Mouse (Mus musculus) myocyte (in vitro differentiated cells): ENCODE data around the gene Elmod2. TPM values are rescaled to one million over a fixed set of nuclear protein-coding genes. Genes with fewer than 3 reads are reported as not detected.

ENCODE experiments used
- H3K27me3 ChIP-seq: one replicate; pipeline ENCODE4 v1.6.1; 2011; ENCODE audit not compliant: control insufficient read depth, insufficient read depth, insufficient read length
- H3K36me3 ChIP-seq: one replicate; pipeline ENCODE4 v1.6.1; 2011; ENCODE audit not compliant: control insufficient read depth, insufficient read depth
- H3K4me2 ChIP-seq: one replicate; pipeline ENCODE4 v1.6.1; 2011; ENCODE audit warnings: low read depth, control low read depth
- H3K4me3 ChIP-seq: one replicate; pipeline ENCODE4 v1.5.1; 2011; ENCODE audit warnings: mild to moderate bottlenecking, control low read depth, moderate library complexity
- H3K79me2 ChIP-seq: one replicate; pipeline ENCODE4 v1.6.1; 2011; ENCODE audit not compliant: control insufficient read depth, insufficient read depth
- H3ac ChIP-seq: one replicate; pipeline ENCODE4 v1.6.1; 2011; ENCODE audit not compliant: control insufficient read depth, insufficient read length
- CEBPB ChIP-seq: IDR thresholded peaks from 2 replicates; pipeline ENCODE4 v1.6.1; 2011; ENCODE audit warnings: mild to moderate bottlenecking, moderate library complexity; ENCODE audit not compliant: poor library complexity, insufficient read depth, severe bottlenecking
- E2F4 ChIP-seq: IDR thresholded peaks from one replicate; pipeline ENCODE4 v1.6.1; 2011; ENCODE audit warnings: mild to moderate bottlenecking, control low read depth, moderate library complexity; ENCODE audit not compliant: insufficient read depth
- MAX ChIP-seq: IDR thresholded peaks from one replicate; pipeline ENCODE4 v1.6.1; 2011; ENCODE audit warnings: low read depth, mild to moderate bottlenecking, control low read depth
- MYOD1 ChIP-seq, 3 experiments: IDR thresholded peaks; one replicate each; pipeline ENCODE4 v1.6.1; 2011; ENCODE audit warnings: control low read depth in 2 of 3, low read depth in 2 of 3, mild to moderate bottlenecking in 2 of 3, moderate library complexity in 1 of 3; ENCODE audit not compliant: insufficient read length in 2 of 3, control insufficient read depth in 1 of 3
- MYOG ChIP-seq, 3 experiments: IDR thresholded peaks; one replicate each; pipeline ENCODE4 v1.6.1; 2011; ENCODE audit warnings: control low read depth in 2 of 3, low read depth in 2 of 3, mild to moderate bottlenecking in 2 of 3; ENCODE audit not compliant: insufficient read length in 2 of 3, control insufficient read depth in 1 of 3, insufficient read depth in 1 of 3
- POLR2A ChIP-seq: IDR thresholded peaks from one replicate; pipeline ENCODE4 v1.6.1; 2011; ENCODE audit warnings: low read depth, mild to moderate bottlenecking, control low read depth, moderate library complexity; ENCODE audit not compliant: insufficient read length
- POLR2AphosphoS2 ChIP-seq: IDR thresholded peaks from one replicate; pipeline ENCODE4 v1.6.1; 2011; ENCODE audit warnings: low read depth, control low read depth; ENCODE audit not compliant: insufficient read length
- REST ChIP-seq: IDR thresholded peaks from one replicate; pipeline ENCODE4 v1.6.1; 2011; ENCODE audit warnings: mild to moderate bottlenecking, control low read depth, moderate library complexity; ENCODE audit not compliant: insufficient read depth, insufficient read length
- SRF ChIP-seq: IDR thresholded peaks from one replicate; pipeline ENCODE4 v1.6.1; 2011; ENCODE audit warnings: low read depth; ENCODE audit not compliant: control insufficient read depth, insufficient read length
- TCF12 ChIP-seq: IDR thresholded peaks from one replicate; pipeline ENCODE4 v1.6.1; 2011; ENCODE audit warnings: mild to moderate bottlenecking, control low read depth; ENCODE audit not compliant: poor library complexity, insufficient read depth, severe bottlenecking
- TCF3 ChIP-seq: IDR thresholded peaks from one replicate; pipeline ENCODE4 v1.6.1; 2011; ENCODE audit warnings: low read depth, control low read depth; ENCODE audit not compliant: insufficient read length
- USF1 ChIP-seq: IDR thresholded peaks from one replicate; pipeline ENCODE4 v1.6.1; 2011; ENCODE audit warnings: low read depth, mild to moderate bottlenecking, control low read depth, moderate library complexity
- polyA plus RNA-seq: library from polyadenylated mRNA; unstranded; fragments of >200 nt; fragmentation: generic; extraction: Trizol; gene quantifications from one replicate; pipeline ENCODE4 v1.2.1, GENCODE M21; 2012; ENCODE audit warnings: missing spikeins

Gene Elmod2
- polyA plus RNA-seq, 1 experiment, result 4.0 TPM

DNA sequence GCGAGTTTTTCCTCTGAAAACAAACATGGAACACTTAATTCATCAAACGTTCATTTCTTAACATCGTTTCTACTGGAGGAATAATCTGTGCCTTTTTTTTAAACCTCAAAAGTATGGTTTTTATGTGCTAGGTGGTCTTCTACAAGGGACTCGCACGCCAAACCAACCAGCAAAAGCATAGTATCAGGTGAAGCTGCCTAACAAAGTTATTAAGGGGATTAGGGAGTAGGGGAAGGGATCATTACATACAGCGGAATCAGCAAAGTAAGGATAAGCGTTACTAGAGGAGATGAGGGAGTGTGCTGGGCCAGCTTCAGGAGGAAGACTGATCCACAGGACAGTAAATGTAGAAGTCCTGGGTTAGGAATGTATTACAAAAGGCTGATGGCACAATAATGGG lies 578 bp upstream of the Elmod2 start:
- no peaks in the 10 kb centered on the region for H3K79me2 ChIP-seq

DNA sequence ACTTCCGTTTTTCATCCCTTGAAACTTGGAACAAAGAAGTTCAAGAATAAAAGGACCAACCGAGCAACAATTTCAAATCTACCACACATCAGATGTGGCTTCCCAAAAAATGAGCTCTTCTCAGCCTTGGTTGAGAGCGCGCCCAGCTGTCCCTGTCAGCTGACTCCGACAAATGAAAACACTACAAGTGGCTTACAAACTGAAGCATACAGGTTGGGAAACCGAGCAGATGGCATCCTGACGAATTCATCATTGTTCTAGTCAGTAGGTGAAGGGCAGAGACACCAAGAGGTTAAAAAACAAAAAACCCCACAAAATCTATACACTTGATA lies 753 bp downstream of the Elmod2 start:
- no peaks in the 10 kb centered on the region for H3K79me2 ChIP-seq
- peak overlapping the region; percentile 94 for H3K4me2 ChIP-seq
- H3K36me3 ChIP-seq, result no peaks in the 10 kb centered on the region
- peak overlapping the region; percentile 14 for H3ac ChIP-seq
- H3K27me3 ChIP-seq, result peaks cover 4% of the 10 kb centered on the region
- TF ChIP-seq USF1 (peak; percentile 63), MYOD1 (IDR thresholded peaks at IDR 0.05; ENCODE audit: control insufficient read depth in 1 of 3, insufficient read length in 2 of 3, low read depth in 2 of 3) (peak in 2 of 3 experiments; percentile 67 to 81), CEBPB (no peak), MYOG (IDR thresholded peaks at IDR 0.05; ENCODE audit: control insufficient read depth in 1 of 3, insufficient read depth in 1 of 3, insufficient read length in 2 of 3, low read depth in 2 of 3) (peak in 2 of 3 experiments; percentile 38 to 72)
- peak overlapping the region; percentile 64 for H3K4me3 ChIP-seq

More for the DNA sequence above, 578 bp upstream of the Elmod2 start:
- peak overlapping the region; percentile 14 for H3ac ChIP-seq
- H3K27me3 ChIP-seq, result peaks cover 4% of the 10 kb centered on the region
- peak overlapping the region; percentile 64 for H3K4me3 ChIP-seq
- peak overlapping the region; percentile 88 for H3K4me2 ChIP-seq
- no peaks in the 10 kb centered on the region for H3K36me3 ChIP-seq
- TF ChIP-seq MAX (no peak), TCF12 (no peak), USF1 (no peak), TCF3 (no peak), E2F4 (no peak), REST (no peak), POLR2A (no peak), CEBPB (no peak), MYOG (IDR thresholded peaks at IDR 0.05; ENCODE audit: control insufficient read depth in 1 of 3, insufficient read depth in 1 of 3, insufficient read length in 2 of 3, low read depth in 2 of 3) (no peak), MYOD1 (IDR thresholded peaks at IDR 0.05; ENCODE audit: control insufficient read depth in 1 of 3, insufficient read length in 2 of 3, low read depth in 2 of 3) (no peak), SRF (no peak), POLR2AphosphoS2 (no peak)

DNA sequence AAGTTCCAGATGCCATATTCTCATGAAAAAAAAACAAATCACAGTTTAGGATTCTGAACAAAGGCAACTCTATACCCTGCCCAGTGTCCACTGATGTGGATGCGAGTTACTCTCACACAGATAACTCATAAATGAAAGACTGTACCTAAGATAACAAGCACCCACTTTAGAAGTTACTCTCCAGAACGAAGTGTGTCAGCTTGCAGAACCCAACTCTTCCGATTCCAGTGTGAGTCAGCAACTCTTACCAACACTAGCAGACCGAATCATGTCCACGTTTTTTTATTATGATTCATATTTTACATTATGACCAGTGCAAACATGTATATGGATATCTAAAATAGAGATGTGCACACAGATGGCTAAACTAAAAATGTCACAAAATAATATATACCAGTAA lies 4.4 kb downstream of the Elmod2 start:
- Histone ChIP-seq H3K27me3 (no peaks in the 10 kb centered on the region), H3K36me3 (no peaks in the 10 kb centered on the region), H3K79me2 (no peaks in the 10 kb centered on the region), H3ac (no peak overlapping the region), H3K4me2 (no peak overlapping the region), H3K4me3 (no peak overlapping the region)
- no peak for TF ChIP-seq POLR2AphosphoS2
- no peak for TF ChIP-seq POLR2A
- TF ChIP-seq REST, result no peak
- no peak for TF ChIP-seq E2F4
- no peak for TF ChIP-seq TCF3
- no peak for TF ChIP-seq MAX
- TF ChIP-seq SRF, result no peak
- no peak for TF ChIP-seq CEBPB
- TF ChIP-seq TCF12, result no peak
- no peak for TF ChIP-seq USF1
- no peak for TF ChIP-seq MYOD1 (IDR thresholded peaks at IDR 0.05; ENCODE audit: control insufficient read depth in 1 of 3, insufficient read length in 2 of 3, low read depth in 2 of 3)
- no peak for TF ChIP-seq MYOG (IDR thresholded peaks at IDR 0.05; ENCODE audit: control insufficient read depth in 1 of 3, insufficient read depth in 1 of 3, insufficient read length in 2 of 3, low read depth in 2 of 3)

DNA sequence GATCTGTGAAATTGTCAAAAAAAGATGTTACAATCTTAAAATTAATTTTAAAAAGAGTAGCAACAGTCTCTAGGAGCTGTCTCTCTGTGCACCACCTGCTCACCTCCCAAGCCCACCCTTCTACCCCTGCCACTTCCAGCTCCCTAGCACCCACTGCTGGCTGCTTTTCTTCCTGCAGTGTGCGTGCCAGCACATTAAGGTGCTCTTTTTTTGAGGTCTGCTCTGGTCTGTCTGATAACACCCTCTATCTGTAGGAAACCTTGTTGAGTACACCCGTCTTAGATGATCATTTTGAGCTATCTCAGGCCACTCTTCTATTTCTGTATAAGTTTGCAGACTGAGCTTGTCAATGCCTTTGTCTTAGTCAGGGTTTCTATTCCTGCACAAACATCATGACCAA lies 9.2 kb downstream of the Elmod2 start:
- no peaks in the 10 kb centered on the region for H3K36me3 ChIP-seq
- TF ChIP-seq E2F4 (no peak), TCF12 (no peak), POLR2A (no peak), CEBPB (no peak), MYOD1 (IDR thresholded peaks at IDR 0.05; ENCODE audit: control insufficient read depth in 1 of 3, insufficient read length in 2 of 3, low read depth in 2 of 3) (no peak), TCF3 (no peak), MYOG (IDR thresholded peaks at IDR 0.05; ENCODE audit: control insufficient read depth in 1 of 3, insufficient read depth in 1 of 3, insufficient read length in 2 of 3, low read depth in 2 of 3) (no peak), MAX (no peak), REST (no peak), POLR2AphosphoS2 (no peak), USF1 (no peak), SRF (no peak)

DNA sequence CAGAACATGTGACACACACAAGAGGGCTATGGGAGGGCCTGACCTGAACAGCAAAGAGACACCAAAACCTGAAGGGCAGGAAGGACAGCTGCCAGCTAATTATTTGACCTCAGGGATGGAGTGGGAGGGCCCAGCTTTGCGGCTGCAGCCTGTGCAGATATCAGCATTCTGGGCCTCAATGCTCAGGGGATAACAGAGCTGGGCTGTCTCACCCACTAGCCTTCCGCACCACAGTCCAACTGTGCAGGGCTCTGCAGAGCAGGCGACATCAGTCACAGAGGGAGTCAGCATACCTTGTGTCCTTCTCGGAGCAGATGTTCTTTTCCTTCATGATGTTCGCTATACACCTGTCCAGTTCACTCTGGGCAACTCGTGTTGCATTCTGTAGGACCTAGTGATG lies 9.9 kb downstream of the Elmod2 start:
- TF ChIP-seq TCF3, result no peak
- TF ChIP-seq CEBPB, result no peak
- no peak for TF ChIP-seq MYOG (IDR thresholded peaks at IDR 0.05; ENCODE audit: control insufficient read depth in 1 of 3, insufficient read depth in 1 of 3, insufficient read length in 2 of 3, low read depth in 2 of 3)
- no peak for TF ChIP-seq MAX
- TF ChIP-seq TCF12, result no peak
- no peak for TF ChIP-seq POLR2AphosphoS2
- TF ChIP-seq REST, result no peak
- no peak for TF ChIP-seq SRF
- no peaks in the 10 kb centered on the region for H3K27me3 ChIP-seq
- H3K4me3 ChIP-seq, result no peak overlapping the region
- H3K36me3 ChIP-seq, result no peaks in the 10 kb centered on the region
- H3ac ChIP-seq, result no peak overlapping the region
- no peaks in the 10 kb centered on the region for H3K79me2 ChIP-seq
- no peak overlapping the region for H3K4me2 ChIP-seq

More for the DNA sequence above, 9.2 kb downstream of the Elmod2 start:
- Histone ChIP-seq H3K4me3 (no peak overlapping the region), H3K4me2 (no peak overlapping the region), H3K79me2 (no peaks in the 10 kb centered on the region), H3K27me3 (no peaks in the 10 kb centered on the region), H3ac (no peak overlapping the region)
